Mouse (Mus musculus): Measurements from ENCODE around the gene Rtp4.

Gene Rtp4

DNA sequence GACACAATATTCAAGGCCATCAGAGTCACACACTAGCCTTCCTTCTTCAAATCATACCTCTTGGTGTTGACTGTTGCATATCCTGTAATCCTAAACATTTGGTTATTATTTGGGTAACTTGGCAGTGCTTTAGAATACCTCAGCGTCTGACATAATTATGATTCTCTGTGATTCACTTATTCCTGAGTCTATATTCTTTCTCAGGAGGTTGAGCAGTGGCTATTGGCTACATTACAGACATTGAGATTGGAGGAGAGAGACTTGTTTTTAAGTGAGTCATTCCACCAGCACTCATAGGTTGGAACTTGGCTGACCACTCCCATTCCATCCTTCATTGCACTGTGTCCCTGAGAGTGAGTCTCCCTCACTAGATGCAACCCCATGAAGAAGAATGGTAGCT, 6.7 kb upstream of the Rtp4 start:
- no peak for DNase-seq (ENCODE audit: low spot score in 2 of 2)

DNA sequence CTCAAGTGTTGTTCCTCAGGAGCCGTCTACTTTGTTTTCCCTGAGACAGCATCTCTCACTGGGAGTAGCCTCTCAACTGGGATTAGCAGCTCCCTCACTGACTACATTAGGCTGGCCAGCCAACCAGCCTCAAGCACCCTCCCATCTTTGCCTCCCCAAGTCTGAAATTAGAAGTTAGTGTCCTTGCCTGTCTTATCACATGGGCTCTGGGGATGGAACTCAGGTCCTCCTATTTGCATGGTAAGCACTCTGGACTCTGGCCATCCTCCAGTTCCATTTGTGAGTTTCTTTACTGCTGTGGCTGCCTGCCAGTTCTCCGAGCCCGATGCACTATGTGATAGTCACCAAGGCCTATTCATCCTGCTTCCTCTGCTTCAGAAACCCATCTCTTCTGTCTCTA, 4.3 kb upstream of the Rtp4 start:
- peak; percentile 3 to 6 for DNase-seq (ENCODE audit: low spot score in 2 of 2)

DNA sequence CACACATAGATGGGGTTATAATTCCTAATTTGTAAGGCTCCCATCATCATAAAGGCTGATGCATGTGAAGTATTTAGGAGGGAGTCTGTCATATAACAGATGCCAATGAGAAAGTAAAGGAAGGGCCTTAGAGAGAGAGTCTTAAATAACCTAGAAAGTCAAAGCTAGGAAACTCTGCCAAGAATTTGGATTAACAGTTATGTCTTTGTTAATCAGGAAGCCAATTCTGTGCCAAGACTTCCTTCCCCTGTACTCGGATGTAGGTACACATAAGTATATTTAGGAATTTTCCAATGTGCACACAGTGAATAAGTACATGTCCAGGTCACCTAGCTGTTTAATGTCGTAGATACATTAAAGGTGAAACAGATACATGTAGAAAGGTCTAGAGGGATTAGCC, 3.5 kb upstream of the Rtp4 start:
- DNase-seq (ENCODE audit: low spot score in 2 of 2): no peak

DNA sequence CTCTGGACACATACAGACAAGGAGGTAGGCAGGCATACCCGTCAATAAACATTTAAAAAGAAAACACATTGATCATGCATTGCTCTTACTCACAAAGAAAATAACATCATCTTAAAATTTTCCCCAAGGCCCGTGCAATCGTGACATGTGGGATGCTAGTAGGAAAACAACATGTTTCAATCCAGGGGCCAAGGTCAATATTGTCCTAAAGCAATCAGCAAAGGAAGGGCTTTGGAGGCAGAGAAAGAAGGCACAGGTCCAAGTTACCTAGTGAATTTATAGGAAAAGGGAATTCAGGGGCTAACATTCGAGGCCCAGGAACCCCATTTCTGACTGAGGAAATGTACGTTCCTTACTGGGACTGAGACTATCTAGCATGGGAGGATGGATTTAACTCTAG, 2.9 kb upstream of the Rtp4 start:
- DNase-seq (ENCODE audit: low spot score in 2 of 2): no peak

DNA sequence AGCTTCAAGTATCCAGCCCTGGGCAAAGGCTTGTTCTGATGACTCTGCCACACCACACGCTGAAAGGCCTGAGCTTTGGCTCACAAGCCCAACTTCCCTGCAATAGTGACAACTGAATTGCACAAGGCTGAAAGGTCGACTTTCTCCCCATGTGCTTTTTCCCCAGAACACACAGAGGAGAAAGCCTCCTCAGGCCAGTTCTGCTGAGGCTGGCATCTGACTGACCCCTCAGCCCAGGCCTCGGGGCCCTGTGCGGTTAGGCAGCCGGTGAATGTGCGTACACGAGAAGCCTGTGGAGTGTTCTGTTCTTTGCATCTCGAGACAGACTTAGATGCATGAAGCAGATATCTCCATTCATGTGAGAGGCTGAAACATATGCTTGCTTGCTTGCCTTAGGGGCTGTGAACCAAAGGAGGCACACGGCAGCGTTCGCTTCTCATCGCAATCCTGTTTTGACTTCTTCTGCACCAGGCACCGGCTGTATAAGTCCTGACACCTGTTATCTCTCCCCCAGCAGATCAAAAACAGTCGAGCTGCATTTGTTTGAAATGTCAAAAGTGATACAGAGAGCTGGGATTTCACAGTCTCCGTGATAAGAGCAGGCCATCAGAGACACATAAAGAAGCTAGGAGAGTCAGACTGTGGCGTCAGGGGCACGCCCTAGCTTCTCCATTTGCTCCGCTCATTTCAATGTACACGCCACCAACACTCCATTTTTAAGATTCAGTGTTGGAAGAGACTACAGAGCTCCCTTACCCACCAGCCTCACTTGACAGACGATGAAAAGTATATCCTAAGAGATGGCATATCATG, 2.1 kb upstream of the Rtp4 start:
- no peak for DNase-seq (ENCODE audit: low spot score in 2 of 2)

- DNase-seq (ENCODE audit: low spot score in 2 of 2): no peak
Observed at GRCm38 (mm10) chr16:23518567-23519369, 1.3 kb upstream of the Rtp4 start.

DNA sequence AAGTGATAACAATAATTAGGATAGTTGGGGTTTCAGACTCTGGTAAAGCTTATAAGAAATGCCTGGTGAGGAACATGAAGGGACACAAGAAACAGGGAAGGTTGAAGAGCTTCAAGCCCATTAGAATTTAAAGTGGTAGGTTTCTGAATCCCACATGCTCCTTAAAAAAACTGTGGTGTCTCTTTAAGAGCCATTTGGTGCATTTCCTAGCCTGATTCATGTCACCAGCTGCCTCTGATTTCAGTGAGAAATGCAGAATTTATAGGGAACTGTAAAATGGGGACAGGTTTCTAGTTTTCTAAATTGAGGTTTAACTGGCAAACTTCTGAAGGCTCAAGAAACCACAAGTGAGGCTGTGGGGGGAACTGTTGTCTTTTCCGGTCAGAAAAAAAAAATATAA, 320 bp upstream of the Rtp4 start:
- no peak for DNase-seq (ENCODE audit: low spot score in 2 of 2)

DNA sequence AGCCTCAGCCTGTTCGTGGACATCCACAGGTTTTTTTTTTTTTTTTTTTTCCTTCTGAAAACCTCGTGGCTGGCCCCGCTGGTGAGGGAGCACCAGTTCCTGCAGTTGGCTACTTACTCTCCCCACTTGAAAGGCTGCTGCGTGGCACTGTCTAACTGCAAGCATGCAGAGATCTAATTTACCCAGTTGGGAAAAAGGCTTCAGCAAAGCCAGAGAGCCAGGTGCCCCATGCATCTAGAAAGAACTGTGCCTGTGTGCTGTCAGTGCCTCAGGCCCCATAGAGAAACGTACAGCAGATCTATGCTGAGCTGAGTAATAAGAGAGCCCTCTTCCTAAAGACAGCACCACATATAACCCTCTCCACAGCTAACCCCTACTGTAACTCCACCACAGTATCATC, 1.0 kb downstream of the Rtp4 start:
- DNase-seq (ENCODE audit: low spot score in 2 of 2): no peak

GRCm38 (mm10) chr16:23522081-23522480, 2.0 kb downstream of the Rtp4 start:
- DNase-seq (ENCODE audit: low spot score in 2 of 2): no peak

- DNase-seq (ENCODE audit: low spot score in 2 of 2): no peak
Observed at GRCm38 (mm10) chr16:23529186-23529585, 9.1 kb downstream of the Rtp4 start.

DNA sequence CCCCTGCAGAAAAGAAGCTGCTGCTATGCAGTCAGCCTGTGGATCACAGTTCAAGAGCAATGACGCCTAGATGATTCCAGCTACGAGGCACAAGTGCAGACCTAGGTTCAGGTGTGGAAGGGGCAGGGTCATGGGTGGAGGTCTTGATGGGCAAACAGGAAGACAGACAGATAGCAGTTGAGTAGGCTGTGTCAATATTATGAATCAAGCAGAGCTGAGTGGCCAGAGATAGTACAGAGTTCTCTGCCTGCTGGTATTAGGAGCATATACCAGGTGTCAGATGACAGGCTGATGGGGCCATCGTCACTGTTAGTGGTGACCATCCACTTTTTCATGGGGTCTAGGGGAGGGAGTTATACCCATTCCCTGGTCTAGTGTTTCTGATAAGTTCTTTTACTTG, 13.6 kb downstream of the Rtp4 start:
- DNase-seq (ENCODE audit: low spot score in 2 of 2): no peak

DNA sequence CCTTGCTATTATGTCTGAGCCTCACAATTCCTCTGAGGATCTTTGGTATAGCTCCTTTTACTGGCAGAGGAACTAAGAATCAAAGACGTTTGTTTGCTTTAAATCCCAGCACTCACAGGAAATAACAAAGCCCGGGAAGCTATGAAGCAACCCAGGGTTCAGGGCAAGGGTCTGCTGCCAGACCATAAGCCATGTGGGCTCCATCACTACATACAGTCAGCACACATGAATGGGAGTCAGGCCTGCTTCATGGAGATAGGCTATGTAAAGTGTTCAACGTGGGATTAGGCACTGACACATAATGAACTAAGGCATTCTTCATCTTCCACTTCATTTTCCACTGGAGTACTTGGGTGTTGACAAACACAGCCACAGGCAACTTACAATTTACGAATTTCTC, 21.0 kb downstream of the Rtp4 start:
- no peak for DNase-seq (ENCODE audit: low spot score in 2 of 2)

- DNase-seq (ENCODE audit: low spot score in 2 of 2): no peak
Observed at GRCm38 (mm10) chr16:23542866-23543265, 22.8 kb downstream of the Rtp4 start.

GRCm38 (mm10) chr16:23544361-23544760, 24.3 kb downstream of the Rtp4 start:
- no peak for DNase-seq (ENCODE audit: low spot score in 2 of 2)

DNA sequence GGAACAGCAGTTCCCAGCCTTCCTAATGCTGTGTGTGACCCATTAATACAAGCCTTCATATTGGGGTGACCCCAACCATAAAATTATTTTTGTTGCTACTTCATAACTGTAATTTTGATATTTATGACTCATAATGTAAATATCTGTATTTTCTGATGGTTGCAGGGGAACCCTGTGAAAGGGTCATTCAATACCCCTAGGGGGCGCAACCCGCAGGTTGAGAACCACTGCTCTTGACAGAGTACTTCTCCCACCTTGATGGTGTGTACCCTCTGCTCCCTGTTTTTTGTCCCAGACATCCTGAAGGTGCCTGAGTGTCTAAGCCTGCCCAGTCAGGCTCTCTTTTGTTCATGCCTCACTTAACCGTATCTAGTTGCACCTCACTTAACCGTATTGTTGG, 27.7 kb downstream of the Rtp4 start:
- DNase-seq (ENCODE audit: low spot score in 2 of 2): no peak

DNA sequence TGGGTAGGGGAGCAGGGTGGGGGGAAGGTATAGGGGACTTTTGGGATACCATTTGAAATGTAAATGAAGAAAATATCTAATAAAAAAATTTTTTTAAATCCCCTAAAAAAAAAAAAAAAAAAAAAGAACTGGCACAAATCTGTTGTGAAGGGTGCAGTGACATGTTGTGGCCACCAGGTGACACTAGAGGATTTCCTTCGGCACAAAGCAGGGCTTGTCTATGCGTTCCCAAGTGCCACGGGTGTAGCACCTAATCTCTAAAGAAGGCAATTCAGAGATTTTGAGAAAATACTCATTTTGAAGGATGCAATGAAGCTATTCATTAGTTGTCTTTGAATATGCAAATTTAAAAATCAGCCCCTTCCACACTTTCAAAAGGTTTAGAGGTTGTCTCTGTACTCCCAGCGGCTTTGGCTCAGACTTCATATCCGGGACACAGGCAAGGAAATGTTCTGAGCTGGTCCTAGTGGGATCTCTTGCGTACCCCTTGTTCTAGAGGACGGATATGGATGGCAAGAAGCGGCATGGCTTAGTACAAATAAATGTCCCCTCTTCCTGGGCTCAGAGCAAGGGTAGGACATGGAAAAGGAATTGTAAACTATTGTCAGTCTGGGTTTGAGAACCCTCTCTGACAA, 30.4 kb downstream of the Rtp4 start:
- peak; percentile 40 to 58 for DNase-seq (ENCODE audit: low spot score in 2 of 2)

- no peak for DNase-seq (ENCODE audit: low spot score in 2 of 2)
Observed at GRCm38 (mm10) chr16:23550981-23551582, 31.0 kb downstream of the Rtp4 start.

- DNase-seq (ENCODE audit: low spot score in 2 of 2): no peak
Observed at GRCm38 (mm10) chr16:23554673-23555072, 34.6 kb downstream of the Rtp4 start.

DNA sequence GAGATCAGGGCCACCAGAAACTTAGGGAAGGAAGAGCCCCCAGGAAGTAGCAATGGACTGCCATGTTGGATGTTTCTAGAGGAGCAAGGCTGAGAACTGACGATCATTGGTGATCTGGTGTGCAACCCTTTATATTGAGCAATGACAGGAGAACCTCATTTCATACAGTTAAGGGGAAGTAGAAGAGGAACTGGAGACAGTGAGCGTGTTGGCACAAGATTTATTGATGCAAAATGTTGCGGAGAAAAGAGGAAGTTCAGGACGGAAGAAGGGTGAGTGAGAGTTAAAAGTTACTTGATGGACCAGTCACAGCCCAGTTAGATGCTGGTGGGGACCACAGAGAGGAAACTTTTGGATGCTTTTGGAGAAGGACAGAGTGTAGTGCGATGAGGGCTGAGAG, 37.1 kb downstream of the Rtp4 start:
- DNase-seq (ENCODE audit: low spot score in 2 of 2): peak; percentile 42 to 57

GRCm38 (mm10) chr16:23557669-23558068, 37.6 kb downstream of the Rtp4 start:
- no peak for DNase-seq (ENCODE audit: low spot score in 2 of 2)

DNA sequence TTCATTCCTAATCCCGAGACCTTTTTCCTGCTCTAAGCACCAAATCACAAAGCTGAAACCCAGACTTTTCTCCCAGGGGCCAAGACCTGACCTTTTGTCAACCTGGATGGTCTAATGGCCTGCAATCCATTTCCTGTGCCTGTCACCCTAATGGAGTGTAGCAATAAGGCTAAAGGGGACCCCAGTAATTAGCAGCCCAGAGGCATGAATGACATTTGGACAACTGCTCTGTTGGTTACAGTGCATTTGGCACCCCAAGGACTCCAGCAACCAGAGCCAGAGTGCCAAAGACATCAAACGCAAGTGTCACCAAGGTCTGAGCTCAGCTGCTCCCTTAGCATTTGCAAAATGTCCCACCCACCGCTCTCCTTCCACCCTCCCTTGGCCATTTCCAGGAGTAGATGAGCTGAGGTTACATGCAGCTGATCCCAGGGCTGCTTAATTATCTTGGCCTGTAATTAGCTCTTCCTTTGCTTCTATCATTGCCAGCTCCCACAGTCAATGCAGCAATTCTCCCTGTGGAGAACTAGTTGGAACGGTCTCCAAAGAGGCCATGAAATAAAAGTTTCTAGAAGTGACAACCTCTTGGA, 48.4 kb downstream of the Rtp4 start:
- DNase-seq (ENCODE audit: low spot score in 2 of 2): no peak

- DNase-seq (ENCODE audit: low spot score in 2 of 2): no peak
Observed at GRCm38 (mm10) chr16:23574561-23574960, 54.5 kb downstream of the Rtp4 start.
